Mouse (Mus musculus) limb, embryonic 13.5 days (tissue): Measurements from ENCODE around the gene Npdc1. TPM values are rescaled to one million over a fixed set of nuclear protein-coding genes. Genes with fewer than 3 reads are reported as not detected.

ENCODE experiments used
- microRNA-seq: library from miRNA; unstranded; fragments of <30 nt; microRNA quantifications from one replicate; pipeline ENCODE4, GENCODE M21; 2016
- polyA plus RNA-seq: library from polyadenylated mRNA; unstranded; fragments of >200 nt; fragmentation: Nextera tagmentation; extraction: Ambion mirVana; gene quantifications from 2 replicates; pipeline ENCODE4 v1.2.1, GENCODE M21; 2015

The Npdc1 gene
- polyA plus RNA-seq, 1 experiment from 2014 or later, result 32.6 TPM

Small RNAs within 50 kb of the gene (microRNA-seq; reads per million reads assigned to microRNA genes)
- gene Mir3087, result not detected

Other genes with a start within 250 kb of the Npdc1 start
- 12.6 and 15.3 TPM in 2 replicates for gene Nrarp, start 218.6 kb upstream of the Npdc1 start, polyA plus RNA-seq
- gene Tor4a, start 202.5 kb upstream of the Npdc1 start, polyA plus RNA-seq, result 4.1 and 4.8 TPM in 2 replicates
- 122 and 124 TPM in 2 replicates for gene Nelfb, start 187.9 kb upstream of the Npdc1 start, polyA plus RNA-seq
- 0.11 TPM in 1 of 2 replicates, not detected in the other for gene Stpg3, start 184.7 kb upstream of the Npdc1 start, polyA plus RNA-seq
- gene Fam166a, start 180.6 kb upstream of the Npdc1 start, polyA plus RNA-seq, result not detected in 2 replicates
- 423 and 425 TPM in 2 replicates for gene Tubb4b, start 174.6 kb upstream of the Npdc1 start, polyA plus RNA-seq
- not detected in 2 replicates for gene Slc34a3, start 165.0 kb upstream of the Npdc1 start, polyA plus RNA-seq
- not detected in 2 replicates for gene Rnf224, start 162.6 kb upstream of the Npdc1 start, polyA plus RNA-seq
- gene Rnf208, start 157.1 kb upstream of the Npdc1 start, polyA plus RNA-seq, result 8.6 and 9.2 TPM in 2 replicates
- not detected in 2 replicates for gene Cysrt1, start 156.9 kb upstream of the Npdc1 start, polyA plus RNA-seq
- gene AL732309.1, start 152.5 kb upstream of the Npdc1 start, polyA plus RNA-seq, result 4.4 and 6.0 TPM in 2 replicates
- gene Tmem203, start 143.9 kb upstream of the Npdc1 start, polyA plus RNA-seq, result 23.6 and 24.2 TPM in 2 replicates
- gene Tprn, start 136.7 kb upstream of the Npdc1 start, polyA plus RNA-seq, result 7.2 and 8.2 TPM in 2 replicates
- 231 and 234 TPM in 2 replicates for gene Ssna1, start 126.9 kb upstream of the Npdc1 start, polyA plus RNA-seq
- 150 and 154 TPM in 2 replicates for gene Anapc2, start 126.9 kb upstream of the Npdc1 start, polyA plus RNA-seq
- gene Tmem210, start 111.2 kb upstream of the Npdc1 start, polyA plus RNA-seq, result not detected in 2 replicates
- gene Lrrc26, start 109.4 kb upstream of the Npdc1 start, polyA plus RNA-seq, result not detected in 2 replicates
- 0.61 and 0.97 TPM in 2 replicates for gene Grin1, start 80.2 kb upstream of the Npdc1 start, polyA plus RNA-seq
- 54.5 and 60.2 TPM in 2 replicates for gene Man1b1, start 67.0 kb upstream of the Npdc1 start, polyA plus RNA-seq
- gene Dpp7, start 43.0 kb upstream of the Npdc1 start, polyA plus RNA-seq, result 21.3 and 24.7 TPM in 2 replicates
- gene Uap1l1, start 33.7 kb upstream of the Npdc1 start, polyA plus RNA-seq, result 11.3 and 13.2 TPM in 2 replicates
- 43.4 and 45.5 TPM in 2 replicates for gene Sapcd2, start 27.0 kb upstream of the Npdc1 start, polyA plus RNA-seq
- gene Entpd2, start 3.5 kb upstream of the Npdc1 start, polyA plus RNA-seq, result 0.55 and 0.73 TPM in 2 replicates
- gene Fut7, start 23.9 kb downstream of the Npdc1 start, polyA plus RNA-seq, result 0.06 TPM in 1 of 2 replicates, not detected in the other
- gene Abca2, start 29.4 kb downstream of the Npdc1 start, polyA plus RNA-seq, result 3.3 and 3.8 TPM in 2 replicates
- gene Clic3, start 57.5 kb downstream of the Npdc1 start, polyA plus RNA-seq, result 2.2 and 2.5 TPM in 2 replicates
- gene Paxx, start 61.7 kb downstream of the Npdc1 start, polyA plus RNA-seq, result 35.0 and 37.6 TPM in 2 replicates
- 0.80 and 2.5 TPM in 2 replicates for gene Ptgds, start 70.7 kb downstream of the Npdc1 start, polyA plus RNA-seq
- not detected in 2 replicates for gene Lcn12, start 94.6 kb downstream of the Npdc1 start, polyA plus RNA-seq
- gene Fbxw5, start 101.4 kb downstream of the Npdc1 start, polyA plus RNA-seq, result 69.5 and 79.7 TPM in 2 replicates
- 5.5 and 7.2 TPM in 2 replicates for gene C8g, start 102.4 kb downstream of the Npdc1 start, polyA plus RNA-seq
- 37.3 and 40.6 TPM in 2 replicates for gene Traf2, start 147.6 kb downstream of the Npdc1 start, polyA plus RNA-seq
- 330 TPM in 2 replicates for gene Edf1, start 158.5 kb downstream of the Npdc1 start, polyA plus RNA-seq
- gene Mamdc4, start 175.5 kb downstream of the Npdc1 start, polyA plus RNA-seq, result 4.9 and 5.8 TPM in 2 replicates
- gene Phpt1, start 175.9 kb downstream of the Npdc1 start, polyA plus RNA-seq, result 163 and 177 TPM in 2 replicates
- 0.85 and 1.0 TPM in 2 replicates for gene Ajm1, start 182.4 kb downstream of the Npdc1 start, polyA plus RNA-seq
- gene Rabl6, start 209.2 kb downstream of the Npdc1 start, polyA plus RNA-seq, result 76.9 and 83.8 TPM in 2 replicates
- 0.18 and 0.36 TPM in 2 replicates for gene Ccdc183, start 218.3 kb downstream of the Npdc1 start, polyA plus RNA-seq
- 27.2 and 28.7 TPM in 2 replicates for gene Tmem141, start 222.7 kb downstream of the Npdc1 start, polyA plus RNA-seq
- gene Fcna, start 228.7 kb downstream of the Npdc1 start, polyA plus RNA-seq, result 0.98 and 1.8 TPM in 2 replicates